1 mouse cellular context compared by ENCODE assay signal in the genomic region with DNA sequence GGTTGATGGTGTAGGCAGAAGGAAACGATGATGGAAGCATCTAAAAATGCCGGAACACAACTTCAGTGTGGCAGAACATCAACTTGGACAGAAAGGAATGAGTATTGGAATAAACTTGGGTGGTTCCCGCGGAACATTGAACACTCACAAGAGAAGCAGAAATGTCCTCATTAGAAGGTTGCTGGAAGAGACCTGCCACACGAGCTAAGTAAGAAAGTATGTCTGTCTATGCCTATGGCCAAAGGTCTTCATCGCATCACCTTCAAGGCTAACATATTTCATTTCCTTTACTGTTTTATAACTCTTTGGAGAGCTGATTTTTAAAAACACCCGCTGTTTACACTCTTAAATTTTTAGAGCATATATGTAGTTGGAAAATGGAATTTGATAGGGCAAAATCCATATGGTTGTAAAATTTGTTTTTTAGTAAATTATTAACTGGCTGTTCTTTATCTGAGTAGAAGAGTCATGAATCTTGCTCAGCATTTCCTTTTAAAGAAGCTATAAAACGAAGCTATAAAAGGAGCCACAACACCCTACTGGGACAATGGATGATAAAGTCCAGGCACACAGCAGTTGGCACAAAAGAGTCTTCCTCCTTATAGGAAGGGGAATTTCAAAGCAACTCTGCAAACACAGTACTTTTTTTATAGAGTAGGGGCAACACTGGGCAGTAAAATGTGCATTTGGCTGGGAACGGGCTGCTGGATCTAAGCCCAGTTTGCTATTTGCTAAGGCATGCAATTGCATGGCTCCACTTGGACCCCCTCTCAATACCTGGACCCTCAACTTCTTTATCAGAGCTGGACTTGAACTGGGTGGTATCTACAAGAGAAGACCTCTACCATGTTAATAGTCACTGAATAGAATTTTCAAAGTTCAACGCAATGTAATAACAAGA.
TF ChIP-seq lines count a peak whose summit lies in the region.

No protein-coding gene starts in this region.

TF ChIP-seq in CH12.LX, 34 proteins besides CTCF, POLR2A, EP300 and RAD21 (continued from another document):
- TF ChIP-seq HCFC1 (IDR thresholded peaks at IDR 0.05; ENCODE audit: low read depth, low read length) (no peak), TCF12 (IDR thresholded peaks at IDR 0.05; ENCODE audit: low read depth, low read length) (no peak), ZMIZ1 (IDR thresholded peaks at IDR 0.05; ENCODE audit: low read depth, low read length) (no peak), ELF1 (IDR thresholded peaks at IDR 0.05; ENCODE audit: low read depth, low read length) (no peak), USF2 (conservative IDR thresholded peaks at IDR 0.05; ENCODE audit: low read depth, low read length) (no peak), SMC3 (IDR thresholded peaks at IDR 0.05; ENCODE audit: low read depth, low read length) (no peak), MYC (IDR thresholded peaks at IDR 0.05; ENCODE audit: low read depth, low read length) (no peak), E2F4 (IDR thresholded peaks at IDR 0.05; ENCODE audit: insufficient replicate concordance, low read depth, low read length) (no peak), SIN3A (IDR thresholded peaks at IDR 0.05; ENCODE audit: low read length) (no peak), PAX5 (IDR thresholded peaks at IDR 0.05; ENCODE audit: low read length) (no peak), MEF2A (IDR thresholded peaks at IDR 0.05; ENCODE audit: borderline replicate concordance, low read depth, low read length) (no peak), MXI1 (IDR thresholded peaks at IDR 0.05; ENCODE audit: low read depth, low read length) (no peak), GABPA (IDR thresholded peaks at IDR 0.05; ENCODE audit: insufficient replicate concordance, low read depth, low read length) (no peak)
